Mouse (Mus musculus): ENCODE results near the gene Bpifc. TPM values are rescaled to one million over a fixed set of nuclear protein-coding genes. Genes with fewer than 3 reads are reported as not detected.

The Bpifc gene
- polyA plus RNA-seq, 1 experiment from 2014 or later = not detected

GRCm38 (mm10) chr10:86010636-86011035 lies 1.1 kb downstream of the Bpifc start:
- no peak for ATAC-seq
- WGBS = 87% methylated on average over 6 of the region's 6 CpGs

GRCm38 (mm10) chr10:86009688-86010087 lies 2.0 kb downstream of the Bpifc start:
- no peak overlapping the region for H3K9ac ChIP-seq
- no peaks in the 10 kb centered on the region for H3K36me3 ChIP-seq (ENCODE audit: poor library complexity, severe bottlenecking)
- no peaks in the 10 kb centered on the region for H3K4me1 ChIP-seq
- ATAC-seq = no peak
- H3K27ac ChIP-seq = no peak overlapping the region
- no peak overlapping the region for H3K4me2 ChIP-seq
- no peaks in the 10 kb centered on the region for H3K27me3 ChIP-seq
- 83% methylated on average over 2 of the region's 2 CpGs for WGBS
- no peak overlapping the region for H3K4me3 ChIP-seq
- H3K9me3 ChIP-seq (replicated peaks) = no peaks in the 10 kb centered on the region

More at GRCm38 (mm10) chr10:86010636-86011035, 1.1 kb downstream of the Bpifc start:
- Histone ChIP-seq H3K4me3 (no peak overlapping the region), H3K36me3 (ENCODE audit: poor library complexity, severe bottlenecking) (no peaks in the 10 kb centered on the region), H3K4me2 (no peak overlapping the region), H3K4me1 (no peaks in the 10 kb centered on the region), H3K27ac (no peak overlapping the region), H3K27me3 (no peaks in the 10 kb centered on the region), H3K9ac (no peak overlapping the region), H3K9me3 (replicated peaks) (no peaks in the 10 kb centered on the region)

DNA sequence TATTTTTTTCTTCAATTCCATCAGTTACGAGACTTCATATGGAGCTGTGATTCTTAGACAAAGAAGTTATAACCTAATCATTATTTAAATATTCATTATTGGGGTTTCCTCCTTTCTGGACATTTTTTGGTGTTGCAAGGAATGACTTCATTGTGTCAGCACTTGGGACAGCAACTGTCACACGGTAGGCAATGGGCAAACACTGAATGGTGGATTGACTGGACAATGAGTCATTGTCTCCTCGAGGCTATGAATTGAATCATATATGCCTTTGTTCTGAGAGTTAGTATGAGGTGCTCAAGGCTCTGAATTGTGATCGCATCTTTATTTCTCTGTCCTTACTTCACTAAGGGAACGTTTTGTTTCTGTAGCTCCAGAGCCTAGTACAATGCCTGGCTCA lies 5.2 kb downstream of the Bpifc start:
- WGBS = 65% methylated on average over 5 of the region's 5 CpGs
- ATAC-seq = no peak
- no peak overlapping the region for H3K9ac ChIP-seq

GRCm38 (mm10) chr10:86000447-86000846 lies 11.2 kb downstream of the Bpifc start:
- no peak overlapping the region for H3K4me2 ChIP-seq
- H3K36me3 ChIP-seq (ENCODE audit: poor library complexity, severe bottlenecking) = no peaks in the 10 kb centered on the region
- H3K9ac ChIP-seq = no peak overlapping the region
- no peaks in the 10 kb centered on the region for H3K4me1 ChIP-seq
- H3K27me3 ChIP-seq = no peaks in the 10 kb centered on the region
- no peaks in the 10 kb centered on the region for H3K9me3 ChIP-seq (replicated peaks)
- 94% methylated on average over 4 of the region's 4 CpGs for WGBS
- no peak for ATAC-seq
- no peak overlapping the region for H3K27ac ChIP-seq
- H3K4me3 ChIP-seq = no peak overlapping the region

More for the DNA sequence above, 5.2 kb downstream of the Bpifc start:
- no peaks in the 10 kb centered on the region for H3K27me3 ChIP-seq
- H3K27ac ChIP-seq = no peak overlapping the region
- H3K9me3 ChIP-seq (replicated peaks) = no peaks in the 10 kb centered on the region
- H3K4me3 ChIP-seq = no peak overlapping the region
- no peak overlapping the region for H3K4me2 ChIP-seq
- no peaks in the 10 kb centered on the region for H3K4me1 ChIP-seq
- H3K36me3 ChIP-seq (ENCODE audit: poor library complexity, severe bottlenecking) = no peaks in the 10 kb centered on the region

DNA sequence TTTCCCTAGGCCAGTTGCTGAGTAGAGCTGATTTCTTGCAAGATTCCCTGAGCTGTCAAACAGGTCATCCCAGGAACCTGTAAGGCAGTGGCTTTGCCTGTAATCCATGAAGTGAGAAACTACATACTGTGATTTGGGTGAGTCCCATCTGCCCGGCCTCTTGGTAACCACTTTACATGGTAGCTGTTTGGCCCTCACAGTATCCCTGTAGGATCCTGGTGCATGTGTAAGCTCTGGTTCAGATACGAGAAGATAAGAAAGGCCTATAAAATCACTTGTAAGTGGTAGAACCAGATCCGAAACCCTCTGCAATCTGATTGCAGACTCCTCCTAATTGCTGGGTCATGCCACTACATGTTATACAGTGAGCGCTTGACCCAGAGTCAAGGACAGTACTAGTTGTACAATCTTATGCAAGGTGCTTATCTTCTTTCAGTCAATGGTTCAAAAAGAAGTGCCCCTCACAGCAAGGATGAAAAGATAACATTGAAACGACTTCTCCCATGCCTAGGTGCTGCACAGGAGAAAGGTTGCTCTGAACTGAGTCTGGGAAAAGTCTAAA lies 17.1 kb downstream of the Bpifc start:
- Histone ChIP-seq H3K9ac (no peak overlapping the region), H3K27ac (no peak overlapping the region), H3K4me3 (no peak overlapping the region), H3K9me3 (replicated peaks) (no peaks in the 10 kb centered on the region), H3K27me3 (no peaks in the 10 kb centered on the region), H3K36me3 (ENCODE audit: poor library complexity, severe bottlenecking) (no peaks in the 10 kb centered on the region), H3K4me1 (no peaks in the 10 kb centered on the region), H3K4me2 (no peak overlapping the region)
- ATAC-seq = no peak
- WGBS = 88% methylated on average over 5 of the region's 5 CpGs

DNA sequence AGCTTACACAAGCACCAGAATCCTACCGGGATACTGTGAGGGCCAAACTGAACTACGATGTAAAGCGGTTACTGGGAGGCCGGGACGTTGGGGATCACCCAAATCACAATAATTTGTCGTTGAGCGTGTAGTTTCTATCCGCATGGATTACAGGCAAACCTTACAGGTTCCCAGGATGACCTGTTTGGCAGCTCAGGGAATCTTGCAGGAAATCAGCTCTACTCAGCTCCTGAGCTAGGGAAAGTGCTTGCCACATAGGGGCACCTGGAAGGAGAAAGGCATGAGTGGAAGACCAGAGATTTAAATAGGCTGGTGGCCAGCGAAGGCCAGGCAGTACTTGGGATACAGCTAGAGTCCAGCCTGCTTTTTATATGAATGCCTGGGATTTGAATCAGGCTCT lies 17.9 kb downstream of the Bpifc start:
- 91% methylated on average over 9 of the region's 9 CpGs for WGBS
- Histone ChIP-seq H3K9me3 (replicated peaks) (no peaks in the 10 kb centered on the region), H3K9ac (no peak overlapping the region), H3K27me3 (no peaks in the 10 kb centered on the region), H3K36me3 (ENCODE audit: poor library complexity, severe bottlenecking) (no peaks in the 10 kb centered on the region), H3K4me1 (no peaks in the 10 kb centered on the region), H3K4me3 (no peak overlapping the region), H3K27ac (no peak overlapping the region), H3K4me2 (no peak overlapping the region)
- ATAC-seq = no peak

DNA sequence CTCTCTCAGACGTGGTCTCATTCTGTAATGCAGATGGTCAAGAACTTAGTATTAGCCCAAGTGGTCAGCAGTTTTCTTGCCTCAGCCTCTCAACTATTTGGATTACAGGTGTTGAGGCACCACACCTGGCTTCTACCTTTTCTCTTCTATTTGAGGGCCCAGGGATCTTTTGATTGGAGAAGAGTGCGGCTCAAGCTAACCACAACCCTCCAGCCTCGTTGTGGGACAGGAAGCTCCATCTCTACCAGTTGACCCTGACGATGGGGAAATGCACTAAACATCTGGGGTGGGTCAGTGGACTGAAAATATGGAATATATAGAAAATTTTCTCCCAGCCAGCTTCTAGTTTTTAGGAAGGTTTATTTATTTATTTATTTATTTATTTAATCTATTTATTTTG lies 19.3 kb downstream of the Bpifc start:
- no peaks in the 10 kb centered on the region for H3K36me3 ChIP-seq (ENCODE audit: poor library complexity, severe bottlenecking)
- H3K27ac ChIP-seq = no peak overlapping the region
- no peak overlapping the region for H3K9ac ChIP-seq
- H3K9me3 ChIP-seq (replicated peaks) = no peaks in the 10 kb centered on the region
- ATAC-seq = no peak
- H3K27me3 ChIP-seq = no peaks in the 10 kb centered on the region
- H3K4me2 ChIP-seq = no peak overlapping the region
- no peak overlapping the region for H3K4me3 ChIP-seq
- WGBS = 81% methylated on average over 4 of the region's 4 CpGs
- no peaks in the 10 kb centered on the region for H3K4me1 ChIP-seq

- no peaks in the 10 kb centered on the region for H3K36me3 ChIP-seq (ENCODE audit: poor library complexity, severe bottlenecking)
- WGBS = 88% methylated on average over 6 of the region's 6 CpGs
- H3K27ac ChIP-seq = no peak overlapping the region
- no peak overlapping the region for H3K4me3 ChIP-seq
- ATAC-seq = no peak
- no peaks in the 10 kb centered on the region for H3K27me3 ChIP-seq
- no peaks in the 10 kb centered on the region for H3K4me1 ChIP-seq
- no peaks in the 10 kb centered on the region for H3K9me3 ChIP-seq (replicated peaks)
- H3K4me2 ChIP-seq = no peak overlapping the region
- H3K9ac ChIP-seq = no peak overlapping the region
Observed at GRCm38 (mm10) chr10:85989412-85990115, 22.1 kb downstream of the Bpifc start.

DNA sequence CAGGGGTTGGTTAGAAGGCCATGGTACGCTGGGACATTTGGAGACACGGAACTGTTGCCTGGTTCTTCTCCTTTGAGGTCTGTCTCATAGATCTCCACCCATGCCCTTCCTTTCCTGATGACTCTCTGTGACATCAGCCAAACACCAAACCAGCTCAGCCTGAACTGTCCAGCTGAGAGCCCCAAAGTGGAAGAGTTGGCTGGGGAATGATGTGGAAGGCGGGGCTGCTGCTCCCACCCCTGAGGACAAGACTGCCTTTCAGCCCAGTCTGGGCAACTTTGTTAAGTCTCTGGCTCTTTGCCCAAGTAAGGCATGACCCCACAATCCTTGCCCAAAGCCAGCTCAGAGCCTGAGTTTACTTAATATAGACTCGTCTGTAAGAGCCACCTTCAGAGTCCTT lies 38.8 kb downstream of the Bpifc start:
- 79% methylated on average over 4 of the region's 4 CpGs for WGBS
- no peak for ATAC-seq
- H3K4me1 ChIP-seq = no peaks in the 10 kb centered on the region
- no peak overlapping the region for H3K27ac ChIP-seq
- H3K9ac ChIP-seq = no peak overlapping the region
- H3K4me2 ChIP-seq = no peak overlapping the region
- H3K4me3 ChIP-seq = no peak overlapping the region
- H3K36me3 ChIP-seq (ENCODE audit: poor library complexity, severe bottlenecking) = no peaks in the 10 kb centered on the region
- H3K27me3 ChIP-seq = no peaks in the 10 kb centered on the region
- H3K9me3 ChIP-seq (replicated peaks) = peaks cover 9% of the 10 kb centered on the region; the same call in 1 of the 2 replicates

- no peak overlapping the region for H3K27ac ChIP-seq
- H3K9me3 ChIP-seq (replicated peaks) = peaks cover 9% of the 10 kb centered on the region; the same call in 1 of the 2 replicates
- H3K4me2 ChIP-seq = no peak overlapping the region
- WGBS = 90% methylated on average over 9 of the region's 9 CpGs
- H3K9ac ChIP-seq = no peak overlapping the region
- no peak overlapping the region for H3K4me3 ChIP-seq
- ATAC-seq = no peak
- no peaks in the 10 kb centered on the region for H3K27me3 ChIP-seq
- no peaks in the 10 kb centered on the region for H3K4me1 ChIP-seq
- H3K36me3 ChIP-seq (ENCODE audit: poor library complexity, severe bottlenecking) = no peaks in the 10 kb centered on the region
Observed at GRCm38 (mm10) chr10:85971826-85972225, 39.9 kb downstream of the Bpifc start.

DNA sequence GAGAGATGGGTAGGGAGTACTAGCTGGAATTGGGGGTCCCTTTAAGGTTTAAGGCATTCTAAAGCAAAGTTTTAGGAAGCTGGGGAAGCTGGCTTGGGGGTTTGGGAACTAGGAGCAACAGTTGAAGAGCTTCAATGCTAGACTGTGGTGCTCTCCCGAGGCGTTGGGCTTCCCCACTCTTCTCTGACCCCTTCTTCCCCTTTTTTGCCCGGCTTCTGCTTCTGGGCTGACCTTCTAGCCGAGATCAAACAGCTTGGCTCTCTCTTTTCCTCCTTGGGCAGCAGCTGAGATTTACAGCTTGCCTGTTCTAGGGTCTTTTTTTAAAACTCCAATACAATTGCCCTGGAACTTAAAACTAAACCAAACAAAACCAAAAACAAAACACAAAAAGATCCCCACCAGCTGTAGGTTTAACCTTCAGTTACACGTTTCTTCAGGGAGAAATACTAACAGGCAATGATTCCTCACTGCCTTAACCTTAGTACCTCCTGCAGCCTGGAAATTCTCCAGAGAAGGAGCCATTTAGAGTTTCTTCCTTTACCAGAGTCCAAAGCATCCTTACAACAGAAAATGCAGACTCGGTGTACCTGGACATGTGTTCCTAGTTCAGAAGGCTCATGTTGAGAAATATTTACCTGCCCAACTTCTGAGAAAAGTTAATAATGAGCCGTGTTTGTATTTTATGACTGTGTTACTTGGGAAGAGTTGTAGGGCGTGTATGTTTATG lies 41.6 kb downstream of the Bpifc start:
- no peaks in the 10 kb centered on the region for H3K27me3 ChIP-seq
- H3K4me2 ChIP-seq = no peak overlapping the region
- H3K27ac ChIP-seq = no peak overlapping the region
- no peaks in the 10 kb centered on the region for H3K36me3 ChIP-seq (ENCODE audit: poor library complexity, severe bottlenecking)
- H3K4me1 ChIP-seq = no peaks in the 10 kb centered on the region
- H3K4me3 ChIP-seq = no peak overlapping the region
- H3K9me3 ChIP-seq (replicated peaks) = peaks cover 9% of the 10 kb centered on the region; the same call in 1 of the 2 replicates
- H3K9ac ChIP-seq = no peak overlapping the region
- WGBS = 73% methylated on average over 8 of the region's 8 CpGs
- no peak for ATAC-seq

DNA sequence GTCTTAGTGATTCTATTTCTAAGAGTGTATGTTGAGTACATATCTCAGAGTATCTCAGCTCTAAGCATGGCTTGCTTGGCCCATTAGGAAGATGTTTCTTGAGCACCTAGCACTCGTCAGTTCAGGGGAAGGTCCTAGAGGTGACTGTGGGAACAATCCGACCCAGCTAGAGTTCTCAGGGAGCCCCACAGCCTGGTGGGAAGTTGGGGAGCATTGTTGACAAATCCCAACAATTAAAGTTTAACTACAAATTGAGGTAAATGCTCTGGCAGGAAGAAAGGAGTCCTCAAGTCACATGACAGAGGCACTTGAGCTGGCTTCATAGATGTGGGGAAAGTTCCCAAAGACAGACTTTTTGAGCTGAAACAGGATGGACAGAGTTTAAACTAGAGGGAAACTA lies 43.0 kb downstream of the Bpifc start:
- Histone ChIP-seq H3K4me3 (no peak overlapping the region), H3K4me2 (no peak overlapping the region)
- WGBS = 56% methylated on average over 2 of the region's 2 CpGs

More for the DNA sequence above, 43.0 kb downstream of the Bpifc start:
- no peak overlapping the region for H3K27ac ChIP-seq
- no peaks in the 10 kb centered on the region for H3K4me1 ChIP-seq
- H3K9me3 ChIP-seq (replicated peaks) = no peaks in the 10 kb centered on the region
- H3K36me3 ChIP-seq (ENCODE audit: poor library complexity, severe bottlenecking) = no peaks in the 10 kb centered on the region
- no peaks in the 10 kb centered on the region; the same call in 1 of the 2 replicates for H3K27me3 ChIP-seq
- H3K9ac ChIP-seq = no peak overlapping the region
- ATAC-seq = no peak
